Mouse (Mus musculus) left cerebral cortex, postnatal 36 days (tissue): ENCODE measurements at regions not wholly inside any gene's neighbourhood (a gene's known extent, or its start where the extent isn't known, plus 50 kb on each side); places are given as distances from the start of the nearest gene placed in this dataset.

ENCODE experiments used
- DNase-seq, 2 experiments: peaks; one replicate each; pipeline ENCODE4 v3.0.0; 2021 to 2022; ENCODE audit warnings: low spot score in 2 of 2, mixed read lengths in 1 of 2
- intact Hi-C: fragments of 180-260 bp; cut with DNase I; formaldehyde crosslinking; loops from one replicate; pipeline ENCODE4 v1.15.1; 2025

- DNase-seq, result no peak
- intact Hi-C loops, result no loop called here
These were observed 116.2 kb upstream of the Tex13c3 start for GRCm38 (mm10) chrX:19597302-19597701.

- intact Hi-C loops, result no loop called here
- DNase-seq, result peak in 1 of 2 experiments; percentile 4
These were observed 74.8 kb upstream of the Tex13c3 start for GRCm38 (mm10) chrX:19555944-19556343.
